Mouse (Mus musculus): ENCODE measurements around the gene Dmac2.

Dmac2 gene

DNA sequence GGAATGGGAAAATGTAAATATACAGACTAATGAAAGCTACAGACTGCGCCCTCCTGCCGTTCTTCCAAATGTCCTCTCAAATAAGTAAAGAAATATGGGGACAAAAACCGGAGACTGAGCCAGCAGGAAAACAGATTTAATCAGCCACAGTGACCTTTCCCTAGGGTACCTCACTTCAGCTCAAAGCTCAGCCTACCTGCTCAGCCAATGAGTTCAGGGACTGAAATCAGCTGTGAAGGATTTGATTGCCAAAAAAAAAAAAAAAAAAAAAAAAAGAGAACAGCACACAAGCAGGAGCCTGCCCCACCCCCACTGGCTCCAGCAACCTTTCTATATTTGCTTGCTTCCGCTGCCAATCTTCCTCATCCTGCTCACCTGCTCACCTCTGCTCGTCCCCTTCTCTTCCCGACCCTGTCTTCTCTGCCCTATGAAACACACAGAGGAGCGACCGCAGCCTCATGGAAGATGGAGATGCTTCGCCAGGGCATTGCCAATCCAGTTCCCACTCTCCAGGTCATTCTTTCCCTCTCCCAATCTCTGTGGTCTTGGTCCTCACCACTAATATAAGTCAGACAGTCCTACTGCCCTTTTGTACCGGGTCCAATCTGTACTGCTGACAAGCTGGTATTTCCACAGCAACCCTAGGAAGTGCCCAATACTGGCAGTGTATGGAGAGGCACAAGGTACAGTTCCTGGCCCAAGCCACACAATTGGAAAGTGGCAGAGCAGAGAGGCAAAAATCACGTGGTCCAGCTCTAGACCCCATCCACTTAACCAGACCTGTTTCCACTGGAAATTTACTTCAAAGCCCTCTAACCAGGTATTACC lies 36.6 kb downstream of the Dmac2 start:
- no peak for DNase-seq (ENCODE audit: low spot score)

DNA sequence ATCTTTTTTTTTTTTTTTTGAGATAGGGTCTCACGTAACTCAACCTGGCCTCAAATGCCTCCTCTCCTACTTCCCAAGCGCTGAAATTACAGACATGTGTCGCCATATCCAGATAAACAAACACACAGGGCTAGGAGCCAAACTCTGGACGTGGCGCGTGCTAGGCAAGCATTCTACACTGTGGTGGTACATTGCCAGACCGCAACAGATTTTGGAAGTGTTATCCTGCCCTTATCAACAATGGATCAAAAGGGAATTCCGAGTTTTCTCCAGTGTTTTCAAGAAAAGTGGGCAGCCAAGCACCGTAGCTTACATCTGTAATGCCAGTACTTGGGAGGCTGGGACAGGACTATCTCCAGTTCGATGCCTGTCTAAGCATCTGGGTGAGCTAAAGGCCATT lies 38.6 kb downstream of the Dmac2 start:
- DNase-seq (ENCODE audit: low spot score) = no peak

DNA sequence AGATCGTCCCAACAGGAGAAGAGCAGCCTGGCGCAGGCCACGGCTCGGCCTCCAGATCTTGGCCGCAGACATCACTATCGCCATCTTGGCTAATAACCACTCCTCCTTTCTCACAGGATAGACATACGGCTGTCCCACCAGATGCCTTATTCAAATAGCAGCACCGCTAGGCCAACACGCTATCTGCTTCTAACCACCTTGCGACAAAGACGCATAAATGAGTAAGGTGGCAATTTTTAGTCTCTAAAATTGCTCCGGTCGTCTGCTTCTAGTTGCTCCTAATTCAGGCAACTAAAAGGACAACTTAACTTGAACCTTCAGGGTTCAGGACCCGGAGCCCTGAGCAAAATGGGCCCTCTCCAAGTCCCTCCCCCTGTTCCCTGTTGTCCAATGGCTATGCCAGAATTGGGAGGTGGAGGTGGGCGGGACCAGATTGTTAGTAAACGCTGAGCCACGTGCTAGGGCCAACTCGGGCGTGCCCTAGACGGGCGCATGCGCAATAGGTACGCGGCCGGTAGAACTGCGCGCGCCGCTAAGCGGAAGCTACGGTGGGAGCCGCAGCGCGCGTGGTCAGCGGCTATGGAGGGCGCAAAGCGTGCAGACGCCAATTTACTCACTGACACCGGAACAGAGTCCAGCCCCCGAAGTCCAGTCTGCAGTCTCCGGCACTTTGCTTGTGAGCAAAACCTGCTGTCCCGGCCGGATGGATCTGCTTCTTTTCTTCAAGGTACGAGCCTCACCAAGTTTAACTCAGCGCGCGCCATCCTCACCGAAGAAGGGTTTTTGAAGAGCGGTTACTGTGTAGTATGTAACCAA lies 39.7 kb downstream of the Dmac2 start, which contains the start of the genes Bckdha and Exosc5:
Gene Bckdha (minus strand): TSS at position 325 of the 816 bp plus-strand sequence.
Gene Exosc5 (plus strand): TSS at position 508 of the 816 bp plus-strand sequence.
- peak; percentile 100 for DNase-seq (ENCODE audit: low spot score)

DNA sequence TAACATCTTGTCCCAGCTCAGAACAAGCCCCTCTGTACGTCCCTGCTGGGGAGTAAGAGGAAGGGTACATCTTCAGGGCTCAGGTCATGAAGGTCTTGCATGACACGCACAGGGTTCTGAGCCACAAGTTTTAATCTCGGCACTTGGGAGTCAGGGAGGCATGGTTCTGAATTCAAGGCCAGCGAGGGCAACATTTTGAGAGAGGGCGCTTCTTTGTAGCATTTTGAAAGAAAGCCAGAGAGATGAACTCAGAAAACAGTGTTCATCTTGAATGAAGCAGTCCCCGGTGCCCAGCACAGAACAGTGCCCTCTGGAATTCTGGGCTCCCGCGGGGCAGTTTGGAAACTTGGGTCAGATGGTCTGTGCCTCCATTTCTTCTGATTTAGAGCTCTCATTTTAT lies 47.2 kb downstream of the Dmac2 start:
- no peak for DNase-seq (ENCODE audit: low spot score)

DNA sequence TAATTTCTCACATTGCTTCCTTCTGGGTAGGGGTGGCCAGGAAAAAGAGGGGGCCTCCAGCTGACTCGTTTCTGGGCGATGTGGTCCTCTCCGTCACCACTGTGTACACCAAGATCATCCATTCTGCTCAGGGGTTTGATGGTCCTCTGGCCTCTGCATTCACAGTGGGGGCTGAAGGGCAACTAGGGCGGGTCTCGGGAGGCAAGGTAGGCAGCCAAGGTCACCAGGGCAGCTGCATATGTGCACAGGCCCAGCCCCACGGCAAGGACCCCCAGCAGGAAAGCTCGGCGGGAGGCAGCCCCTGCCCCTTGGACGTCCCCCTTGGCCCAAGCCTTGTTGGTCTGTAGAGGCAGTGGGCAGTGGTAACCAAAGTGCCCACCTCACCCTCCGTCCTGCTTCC lies 49.9 kb downstream of the Dmac2 start:
- DNase-seq (ENCODE audit: low spot score) = no peak

DNA sequence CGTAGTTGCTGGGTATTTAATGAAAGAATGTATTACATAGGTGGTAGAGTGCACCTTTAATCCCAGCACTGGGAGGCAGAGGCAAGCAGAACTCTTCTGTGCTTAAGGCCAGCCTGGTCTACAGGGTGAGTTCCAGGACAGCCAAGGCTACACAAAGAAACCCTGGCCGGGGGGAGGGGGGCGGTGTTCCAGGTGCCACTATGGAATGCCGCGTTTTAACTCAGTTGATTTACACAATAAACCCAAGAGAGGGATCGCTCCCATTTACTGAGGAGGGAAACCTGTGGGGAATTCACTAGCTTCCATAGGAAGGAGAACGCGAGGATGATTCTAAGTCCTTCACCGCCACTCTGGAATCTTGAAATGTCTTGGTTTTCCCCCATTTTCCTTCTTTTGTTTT lies 50.4 kb downstream of the Dmac2 start:
- DNase-seq (ENCODE audit: low spot score) = no peak

DNA sequence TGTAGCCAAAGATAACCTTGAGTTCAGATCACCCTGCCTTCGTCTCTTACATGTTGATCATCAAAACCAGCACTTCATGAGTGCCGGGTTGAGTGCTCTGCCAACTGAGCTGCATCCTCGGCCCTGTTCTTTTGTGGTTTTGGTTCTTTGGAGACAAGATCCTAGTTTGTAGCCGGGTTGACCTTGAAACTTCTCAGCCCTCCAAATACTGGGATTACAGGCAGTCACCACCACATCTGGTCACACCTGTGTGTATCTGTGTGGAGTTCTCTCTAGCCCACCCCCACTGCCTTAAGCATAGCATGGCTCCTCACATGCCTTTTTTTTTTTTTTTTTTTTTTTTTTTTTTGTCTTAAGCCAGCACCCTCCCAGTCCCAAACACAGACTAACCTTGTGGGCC lies 50.9 kb downstream of the Dmac2 start:
- no peak for DNase-seq (ENCODE audit: low spot score)

DNA sequence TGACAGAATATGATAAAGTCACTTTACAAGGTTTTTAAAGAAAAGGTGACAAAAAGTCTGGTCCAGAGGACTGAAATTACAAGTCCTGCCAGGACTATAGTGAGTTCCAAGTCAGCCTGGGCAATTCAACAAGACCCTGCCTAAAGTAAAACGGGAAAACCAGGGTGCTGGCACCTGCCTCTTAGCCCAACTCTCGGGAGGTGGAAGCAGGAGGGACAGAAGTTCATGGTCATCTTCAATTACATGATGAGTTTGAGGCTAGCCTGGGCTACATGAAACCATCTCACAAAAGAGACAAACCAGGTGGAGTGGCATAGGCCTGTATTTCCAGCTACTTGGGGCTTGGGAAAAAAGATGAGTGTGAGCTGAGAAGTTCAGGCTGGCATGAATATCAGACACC lies 52.5 kb downstream of the Dmac2 start:
- DNase-seq (ENCODE audit: low spot score) = no peak

DNA sequence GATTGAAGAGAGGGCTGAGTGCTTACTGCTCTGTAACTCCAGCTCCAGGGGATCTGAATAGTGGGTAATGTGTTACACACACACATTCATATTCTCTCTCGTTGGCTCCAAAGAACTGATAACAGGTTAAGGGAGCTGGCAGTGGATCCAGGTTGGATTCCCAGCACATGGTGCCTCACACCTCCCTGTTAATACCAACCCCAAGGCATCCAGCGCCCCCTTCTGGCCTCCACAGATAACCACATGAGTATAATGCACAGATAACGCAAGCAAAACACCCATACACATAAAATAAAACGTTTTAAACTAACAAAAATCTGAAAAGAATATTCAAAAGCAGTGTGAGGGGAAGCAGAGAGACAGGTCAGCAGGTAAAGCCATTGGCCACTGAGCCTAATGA lies 53.2 kb downstream of the Dmac2 start:
- no peak for DNase-seq (ENCODE audit: low spot score)

DNA sequence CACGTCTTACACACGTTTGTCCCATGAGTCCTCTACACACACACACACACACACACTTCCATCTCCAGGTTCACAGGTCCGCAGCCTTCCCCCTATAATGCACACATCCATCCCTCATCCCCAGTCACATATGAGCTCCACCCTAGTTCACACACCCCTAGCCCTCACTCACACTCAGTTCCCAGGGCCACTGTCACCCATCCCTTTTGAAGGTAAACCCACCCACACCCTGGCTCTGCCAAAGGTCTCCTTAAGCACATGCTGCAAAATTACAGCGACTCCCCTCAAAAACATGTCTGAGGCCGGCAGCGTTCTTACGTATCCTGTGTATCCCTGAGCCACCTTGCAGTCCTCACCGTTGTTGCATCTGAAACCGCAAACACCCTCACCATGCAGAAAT lies 55.1 kb downstream of the Dmac2 start:
- DNase-seq (ENCODE audit: low spot score) = no peak

DNA sequence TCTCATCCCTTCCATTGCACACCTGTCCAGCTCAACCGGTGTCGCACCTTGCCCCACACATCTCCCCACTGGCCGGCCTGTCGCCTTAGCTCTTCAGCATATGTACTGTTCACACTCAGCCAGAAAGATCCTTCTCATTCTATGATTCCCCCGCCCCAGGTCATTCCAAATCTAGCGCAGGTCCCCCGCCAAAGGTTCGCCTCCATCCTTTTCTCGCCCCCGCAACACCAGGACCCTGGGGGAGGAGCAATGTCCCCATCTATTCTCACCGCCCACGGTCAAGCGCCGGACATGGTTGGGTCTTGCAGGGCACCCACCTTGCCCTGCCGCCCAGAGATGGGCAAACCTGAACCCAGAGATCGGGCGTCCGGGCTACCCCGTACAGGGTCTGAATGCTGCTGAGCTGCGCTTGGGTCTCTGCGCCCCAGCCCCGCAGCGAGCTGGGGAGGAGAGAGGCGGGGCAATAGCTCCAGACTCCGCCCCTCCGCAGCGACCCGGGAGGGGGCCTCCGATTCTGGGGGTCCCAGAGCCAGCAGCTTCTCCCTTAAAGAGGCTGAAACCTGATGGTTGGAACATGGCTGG lies 55.6 kb downstream of the Dmac2 start, which contains the start of gene Tmem91:
Gene Tmem91 (minus strand): TSS at position 448 of the 582 bp plus-strand sequence.
- DNase-seq (ENCODE audit: low spot score) = no peak
